Mouse (Mus musculus): ENCODE measurements around the gene Chchd4. TPM values are rescaled to one million over a fixed set of nuclear protein-coding genes. Genes with fewer than 3 reads are reported as not detected.

The Chchd4 gene
- polyA plus RNA-seq (2016; fragmentation: Nextera tagmentation; extraction: Ambion mirVana), result 29.4 and 29.6 TPM in 2 replicates

DNA sequence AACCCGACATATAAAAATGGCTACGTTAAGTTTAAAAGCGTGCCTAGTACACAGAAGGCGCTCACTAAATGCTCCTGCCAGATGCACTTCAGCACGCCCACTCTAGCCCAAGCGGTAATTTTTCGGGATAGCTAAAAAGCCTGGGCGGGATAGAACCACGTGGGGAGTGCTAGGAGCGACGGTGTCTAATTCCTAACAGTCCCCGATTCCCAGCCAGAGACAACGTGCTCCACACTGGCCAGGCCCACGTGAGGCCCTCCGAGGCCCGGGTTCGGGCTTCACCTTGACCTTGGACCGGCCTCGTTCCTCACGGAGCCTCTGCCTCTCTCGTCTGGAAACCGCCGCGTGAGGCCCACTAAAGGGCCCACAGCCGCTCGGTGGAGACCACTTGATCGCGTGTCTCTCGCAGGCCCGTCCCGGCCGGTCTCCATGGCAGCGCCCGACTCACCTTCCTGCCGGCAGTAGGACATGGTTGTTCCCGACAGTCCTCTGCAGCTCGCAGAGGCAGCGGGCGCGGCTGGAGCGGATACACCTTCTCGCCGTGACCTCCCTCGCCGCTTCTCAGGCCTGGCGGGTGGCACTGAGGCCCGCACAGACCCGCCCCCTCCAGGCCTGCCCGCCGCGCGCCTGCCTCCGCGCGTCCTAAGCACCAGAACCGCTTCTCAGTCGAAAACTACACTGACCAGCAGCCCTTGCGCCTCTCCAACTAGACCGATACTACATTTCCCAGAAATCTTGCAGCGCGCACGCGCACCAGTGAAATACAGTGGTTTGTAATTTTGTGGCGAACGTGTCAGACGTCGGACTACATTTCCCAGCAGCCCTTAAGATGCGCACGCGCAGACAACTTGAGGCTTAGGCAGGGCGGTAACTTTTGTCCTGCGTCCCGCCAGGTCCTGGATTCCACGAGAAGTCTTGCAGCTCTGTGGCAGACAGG lies at the start of gene Chchd4, which contains the start of gene Tmem43:
Gene Chchd4 (minus strand): TSS at position 679 of the 937 bp plus-strand sequence.
Gene Tmem43 (plus strand): TSS at position 836 of the 937 bp plus-strand sequence.
- Histone ChIP-seq H3K27me3 (replicated peaks) (no peaks in the 10 kb centered on the region), H3K4me3 (peak within 1 kb of the TSS; percentile 83), H3K4me1 (replicated peaks) (peaks cover 20% of the 10 kb centered on the region), H3K36me3 (peaks cover 20% of the 10 kb centered on the region), H3K4me2 (peak within 1 kb of the TSS; percentile 80), H3K27ac (ENCODE audit: poor library complexity, severe bottlenecking) (peak within 1 kb of the TSS; percentile 88), H3K9me3 (replicated peaks) (no peaks in the 10 kb centered on the region), H3K9ac (peak within 1 kb of the TSS; percentile 86)
- ATAC-seq (ENCODE audit: insufficient number of reproducible peaks, low FRiP score), result peak; percentile 97
- WGBS, result under 1% methylated on average over 73 of the region's 74 CpGs

DNA sequence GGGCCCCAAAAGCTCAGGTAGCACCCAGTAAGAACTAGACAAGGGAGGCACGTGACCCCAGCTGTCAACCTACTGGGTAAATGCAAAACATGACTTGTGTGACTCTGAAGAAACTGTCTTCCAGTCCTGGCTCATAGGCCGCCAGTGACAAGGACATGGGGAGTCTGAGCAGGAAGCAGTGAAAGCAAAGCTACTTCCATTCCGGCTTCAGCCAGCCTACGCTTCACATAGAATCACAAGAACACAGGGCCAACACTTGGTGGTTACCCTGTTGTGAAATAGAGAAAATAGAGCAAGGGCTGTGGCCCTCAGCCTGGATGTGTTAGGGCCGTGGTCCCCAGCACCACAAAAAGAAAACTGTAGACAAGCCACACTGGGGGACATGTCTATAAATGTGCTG lies 49.5 kb upstream of the Chchd4 start:
- no peaks in the 10 kb centered on the region for H3K27me3 ChIP-seq (replicated peaks)
- ATAC-seq (ENCODE audit: insufficient number of reproducible peaks, low FRiP score), result no peak
- peaks cover 71% of the 10 kb centered on the region for H3K36me3 ChIP-seq
- H3K9ac ChIP-seq, result no peak overlapping the region
- WGBS, result 92% methylated on average over 5 of the region's 5 CpGs
- no peak overlapping the region for H3K27ac ChIP-seq (ENCODE audit: poor library complexity, severe bottlenecking)
- H3K9me3 ChIP-seq (replicated peaks), result no peaks in the 10 kb centered on the region
- no peak overlapping the region for H3K4me2 ChIP-seq
- H3K4me1 ChIP-seq (replicated peaks), result peaks cover 14% of the 10 kb centered on the region
- no peak overlapping the region for H3K4me3 ChIP-seq

DNA sequence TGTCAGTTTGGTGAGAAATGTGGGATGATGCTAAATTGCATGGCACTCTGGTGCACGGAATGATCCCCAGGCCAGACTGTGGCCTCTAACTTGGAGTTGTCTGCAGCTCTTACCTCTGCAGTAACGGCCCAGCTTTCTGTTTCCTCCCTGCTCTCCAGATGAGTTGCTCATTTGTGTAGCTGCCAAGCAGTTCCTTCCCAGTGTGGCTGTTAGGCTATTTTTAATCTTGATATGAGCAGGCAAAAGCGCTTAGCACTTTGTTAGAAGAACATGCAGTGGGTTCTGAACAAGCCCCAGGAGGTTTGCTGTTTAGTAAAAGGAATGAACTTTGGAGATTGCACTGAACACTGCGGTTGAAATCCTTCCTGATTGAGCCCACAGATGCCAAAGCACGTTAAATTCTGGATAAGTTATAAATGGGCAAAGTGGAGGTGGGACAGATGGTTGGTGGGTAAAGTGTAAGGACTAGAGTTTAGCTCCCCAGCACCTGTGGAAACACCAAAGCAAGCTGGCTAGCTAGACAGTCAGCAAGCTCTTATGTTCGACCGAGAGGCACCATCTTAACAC lies 45.2 kb upstream of the Chchd4 start:
- Histone ChIP-seq H3K4me2 (no peak overlapping the region), H3K9ac (peak overlapping the region; percentile 17; the same call in 1 of the 2 replicates), H3K36me3 (peaks cover 58% of the 10 kb centered on the region), H3K27me3 (replicated peaks) (no peaks in the 10 kb centered on the region), H3K4me1 (replicated peaks) (peaks cover 29% of the 10 kb centered on the region), H3K27ac (ENCODE audit: poor library complexity, severe bottlenecking) (peak overlapping the region; percentile 40), H3K9me3 (replicated peaks) (no peaks in the 10 kb centered on the region), H3K4me3 (no peak overlapping the region)
- 77% methylated on average over 7 of the region's 7 CpGs for WGBS
- no peak for ATAC-seq (ENCODE audit: insufficient number of reproducible peaks, low FRiP score)

DNA sequence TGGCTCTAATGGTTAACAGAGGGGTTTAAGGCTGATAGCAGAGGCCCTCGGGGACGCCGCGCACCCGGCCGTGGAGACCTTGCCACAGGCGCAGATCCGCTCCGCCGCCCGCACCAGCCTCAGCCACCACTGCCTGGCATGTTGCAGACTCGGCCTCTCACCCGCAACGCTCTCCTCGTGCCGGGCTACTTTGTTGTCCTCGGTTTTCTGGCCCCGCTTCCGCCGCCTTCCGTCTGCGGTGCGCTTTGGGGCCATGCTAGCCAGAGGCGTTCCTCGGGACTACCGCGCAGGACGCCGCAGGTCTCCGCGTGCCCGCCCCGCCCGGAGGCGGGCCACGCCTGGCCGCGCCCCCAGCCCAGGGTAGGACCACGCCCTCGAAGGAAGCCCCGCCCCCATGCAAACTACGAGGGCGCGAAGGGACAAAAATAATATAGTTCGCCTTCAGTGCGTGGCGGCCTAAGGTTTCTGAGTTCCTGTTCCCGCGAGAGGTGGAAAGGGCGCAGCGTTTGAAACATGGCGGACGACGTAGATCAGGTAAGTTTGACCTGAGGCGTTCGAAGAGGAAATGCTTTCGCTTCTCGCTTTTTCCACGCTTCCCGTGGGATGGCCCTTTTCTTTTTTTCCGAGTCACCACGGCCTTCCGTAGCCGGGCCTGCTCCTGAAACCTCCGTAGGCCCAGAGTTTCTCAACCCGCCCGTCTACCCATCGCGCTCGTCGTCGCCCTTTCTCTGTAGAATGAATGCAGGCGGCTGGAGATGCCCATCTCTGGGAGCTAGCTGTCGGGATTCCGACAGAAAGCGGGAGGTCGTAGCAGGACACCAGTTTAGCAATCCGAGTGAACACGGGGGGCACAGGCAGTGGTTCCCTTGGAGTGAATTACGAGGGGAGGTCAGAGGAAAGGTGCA lies 42.5 kb upstream of the Chchd4 start, which contains the start of the genes Xpc and Lsm3:
Gene Xpc (minus strand): TSS at position 344 of the 905 bp plus-strand sequence.
Gene Lsm3 (plus strand): TSS at position 384 of the 905 bp plus-strand sequence.
- no peaks in the 10 kb centered on the region for H3K9me3 ChIP-seq (replicated peaks)
- peak within 1 kb of the TSS; percentile 89 for H3K4me3 ChIP-seq
- peak within 1 kb of the TSS; percentile 90 for H3K9ac ChIP-seq
- peak; percentile 99 for ATAC-seq (ENCODE audit: insufficient number of reproducible peaks, low FRiP score)
- no peaks in the 10 kb centered on the region for H3K27me3 ChIP-seq (replicated peaks)
- peaks cover 29% of the 10 kb centered on the region for H3K4me1 ChIP-seq (replicated peaks)
- whole genome bisulfite sequencing, result under 1% methylated on average over 80 of the region's 80 CpGs
- H3K4me2 ChIP-seq, result peak within 1 kb of the TSS; percentile 94
- H3K36me3 ChIP-seq, result peaks cover 32% of the 10 kb centered on the region
- peak within 1 kb of the TSS; percentile 60 for H3K27ac ChIP-seq (ENCODE audit: poor library complexity, severe bottlenecking)

DNA sequence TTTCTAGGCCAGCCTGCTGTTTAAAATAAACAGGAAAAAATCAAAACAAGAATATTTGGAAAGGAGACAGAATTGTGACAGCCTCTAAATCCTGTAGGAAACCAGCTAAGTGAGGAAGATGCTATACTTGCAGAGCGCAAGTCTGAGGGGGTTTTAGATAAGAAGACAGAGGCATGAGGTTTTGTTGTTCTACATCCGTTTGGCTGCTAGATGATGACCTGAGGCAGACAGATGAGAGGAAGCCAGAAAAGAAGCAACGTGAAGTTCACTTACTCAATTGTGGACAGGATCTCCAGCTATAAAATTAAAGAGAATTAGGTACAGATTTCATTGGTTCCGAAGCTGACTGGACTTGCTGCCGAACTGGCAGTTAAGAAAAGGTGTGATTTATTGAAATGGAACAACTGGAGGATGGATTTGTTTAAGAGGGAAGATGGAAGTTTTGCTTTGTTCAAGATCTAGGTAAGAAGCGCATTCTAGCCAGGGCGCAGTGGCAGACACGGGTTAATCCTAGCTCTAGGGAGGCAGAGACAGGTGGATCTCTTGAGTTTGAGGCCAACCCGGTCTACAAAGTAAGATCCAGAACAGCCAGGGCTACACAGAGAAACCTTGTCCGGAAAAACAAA lies 41.5 kb upstream of the Chchd4 start:
- peak overlapping the region; percentile 82 for H3K9ac ChIP-seq
- H3K4me3 ChIP-seq, result peak overlapping the region; percentile 89
- H3K4me2 ChIP-seq, result peak overlapping the region; percentile 82
- no peak overlapping the region for H3K27ac ChIP-seq (ENCODE audit: poor library complexity, severe bottlenecking)
- WGBS, result 28% methylated on average over 10 of the region's 10 CpGs
- no peaks in the 10 kb centered on the region for H3K27me3 ChIP-seq (replicated peaks)
- no peaks in the 10 kb centered on the region for H3K9me3 ChIP-seq (replicated peaks)
- H3K36me3 ChIP-seq, result peaks cover 22% of the 10 kb centered on the region
- H3K4me1 ChIP-seq (replicated peaks), result peaks cover 29% of the 10 kb centered on the region
- no peak for ATAC-seq (ENCODE audit: insufficient number of reproducible peaks, low FRiP score)

DNA sequence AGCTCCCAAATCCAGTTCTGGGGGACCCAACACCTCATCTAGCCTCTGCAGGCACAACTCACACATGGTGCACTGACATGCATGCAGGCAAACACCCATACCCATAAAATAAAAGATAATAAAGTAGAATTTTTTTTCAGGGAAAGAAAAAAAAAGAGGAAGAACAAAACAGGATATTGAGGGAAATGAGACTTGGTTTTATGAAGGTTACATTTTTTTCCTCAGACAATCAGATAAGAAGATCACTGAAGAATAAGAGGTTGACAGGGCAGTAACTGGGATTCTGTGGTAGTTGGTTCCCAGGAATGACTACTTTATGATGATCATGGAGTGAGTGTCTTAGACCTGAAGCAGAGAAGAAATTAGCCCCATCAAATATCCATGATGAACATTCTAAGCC lies 40.8 kb upstream of the Chchd4 start:
- Histone ChIP-seq H3K4me2 (no peak overlapping the region), H3K4me1 (replicated peaks) (peaks cover 29% of the 10 kb centered on the region), H3K27ac (ENCODE audit: poor library complexity, severe bottlenecking) (no peak overlapping the region), H3K9ac (no peak overlapping the region), H3K4me3 (no peak overlapping the region), H3K27me3 (replicated peaks) (no peaks in the 10 kb centered on the region), H3K36me3 (peaks cover 15% of the 10 kb centered on the region; the same call in 1 of the 2 replicates), H3K9me3 (replicated peaks) (no peaks in the 10 kb centered on the region)
- ATAC-seq (ENCODE audit: insufficient number of reproducible peaks, low FRiP score), result no peak

DNA sequence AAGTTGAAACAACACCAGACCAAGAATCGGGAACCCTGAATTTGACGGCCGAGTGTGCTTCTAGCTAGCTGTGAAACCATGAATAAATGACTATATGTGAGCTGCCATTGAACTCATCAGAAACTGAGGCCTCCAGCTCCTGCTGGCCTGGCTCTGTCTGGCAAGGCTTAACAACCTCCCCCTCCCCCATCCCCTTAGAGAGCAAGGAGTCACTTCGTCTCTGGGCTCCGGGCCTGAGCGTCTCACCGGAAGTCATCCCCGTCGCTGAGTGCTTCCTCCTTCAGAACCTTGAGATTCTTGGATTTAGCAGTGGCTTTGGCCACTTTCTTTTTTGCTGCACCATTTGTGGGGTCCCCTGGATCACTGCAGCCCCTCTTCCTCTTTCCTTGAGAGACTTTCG lies 36.9 kb upstream of the Chchd4 start:
- H3K36me3 ChIP-seq, result peaks cover 31% of the 10 kb centered on the region

DNA sequence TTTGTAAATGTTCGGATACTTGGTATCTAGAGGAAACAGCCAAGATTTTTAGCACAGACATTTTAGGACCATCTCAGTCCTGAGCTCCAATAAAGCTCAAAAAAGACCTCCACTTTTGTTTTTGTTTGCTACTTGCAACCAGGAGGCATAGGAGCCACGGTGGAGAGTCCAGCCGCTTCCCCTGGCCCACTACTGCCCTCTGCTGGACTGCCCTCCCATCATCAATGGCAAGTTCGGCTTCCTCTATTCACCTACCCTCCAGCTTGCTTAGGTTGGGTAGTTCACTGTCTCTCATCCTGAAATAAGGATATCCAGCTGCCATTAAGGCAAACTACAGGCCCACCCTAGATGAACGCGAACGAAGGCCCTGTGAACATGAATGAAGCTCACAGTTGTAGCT lies 36.0 kb upstream of the Chchd4 start:
- no peak overlapping the region for H3K4me2 ChIP-seq
- H3K27me3 ChIP-seq (replicated peaks), result no peaks in the 10 kb centered on the region
- no peaks in the 10 kb centered on the region for H3K9me3 ChIP-seq (replicated peaks)
- no peak overlapping the region for H3K9ac ChIP-seq
- H3K4me1 ChIP-seq (replicated peaks), result no peaks in the 10 kb centered on the region
- no peak overlapping the region for H3K4me3 ChIP-seq
- no peak overlapping the region for H3K27ac ChIP-seq (ENCODE audit: poor library complexity, severe bottlenecking)
- 33% methylated on average over 7 of the region's 7 CpGs for WGBS
- ATAC-seq (ENCODE audit: insufficient number of reproducible peaks, low FRiP score), result no peak
- peaks cover 40% of the 10 kb centered on the region for H3K36me3 ChIP-seq

More for the DNA sequence above, 36.9 kb upstream of the Chchd4 start:
- Histone ChIP-seq H3K27me3 (replicated peaks) (no peaks in the 10 kb centered on the region), H3K27ac (ENCODE audit: poor library complexity, severe bottlenecking) (no peak overlapping the region), H3K9ac (no peak overlapping the region), H3K4me3 (no peak overlapping the region), H3K4me2 (no peak overlapping the region), H3K4me1 (replicated peaks) (peaks cover 5% of the 10 kb centered on the region), H3K9me3 (replicated peaks) (no peaks in the 10 kb centered on the region)
- WGBS, result 73% methylated on average over 10 of the region's 10 CpGs
- no peak for ATAC-seq (ENCODE audit: insufficient number of reproducible peaks, low FRiP score)

DNA sequence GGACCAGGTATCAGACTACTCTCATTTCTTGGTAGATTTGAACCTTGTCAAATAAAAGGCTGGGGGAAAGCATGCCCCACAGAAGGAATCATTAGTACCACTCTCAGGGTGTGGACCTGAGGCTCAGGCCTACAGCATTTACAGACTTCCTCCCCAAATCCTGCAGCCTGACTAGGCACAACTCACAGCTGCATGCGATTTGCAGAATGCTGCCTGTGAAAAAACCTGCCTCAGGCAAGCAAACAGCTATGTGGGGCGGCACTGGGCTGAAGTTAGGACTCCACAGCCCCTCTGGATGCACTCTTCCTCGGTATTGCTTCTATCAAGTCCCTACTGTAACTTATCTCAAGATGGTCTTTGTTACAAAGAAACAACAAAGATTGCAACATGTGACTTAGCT lies 34.7 kb upstream of the Chchd4 start:
- H3K4me1 ChIP-seq (replicated peaks), result no peaks in the 10 kb centered on the region
- no peaks in the 10 kb centered on the region for H3K27me3 ChIP-seq (replicated peaks)
- no peak overlapping the region for H3K9ac ChIP-seq
- no peak overlapping the region for H3K27ac ChIP-seq (ENCODE audit: poor library complexity, severe bottlenecking)
- 0 out of 2 replicates have a peak, but pooled peaks cover 3% of the 10 kb centered on the region for H3K9me3 ChIP-seq (replicated peaks)
- peaks cover 53% of the 10 kb centered on the region for H3K36me3 ChIP-seq
- H3K4me2 ChIP-seq, result no peak overlapping the region
- H3K4me3 ChIP-seq, result no peak overlapping the region
- ATAC-seq (ENCODE audit: insufficient number of reproducible peaks, low FRiP score), result no peak
- 87% methylated on average over 3 of the region's 3 CpGs for WGBS

DNA sequence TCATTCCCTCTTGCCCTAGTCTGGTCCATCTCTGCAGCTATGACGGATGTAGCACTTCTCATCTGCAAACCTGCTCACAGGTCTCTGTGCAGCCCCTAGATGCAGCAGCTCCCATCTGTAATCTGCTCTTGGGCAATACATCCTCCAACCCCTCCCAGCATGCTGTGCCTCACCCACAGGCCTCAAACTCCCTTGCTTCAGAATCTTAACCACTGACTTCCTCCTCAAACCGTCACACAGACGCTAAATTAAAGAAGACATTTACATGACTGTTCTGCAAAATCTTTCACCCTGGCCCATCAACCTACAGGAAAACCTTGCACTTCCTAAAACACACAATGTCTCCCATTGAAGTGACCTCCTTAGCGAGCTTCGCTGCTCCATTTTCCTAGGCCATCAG lies 32.7 kb upstream of the Chchd4 start:
- Histone ChIP-seq H3K4me1 (replicated peaks) (no peaks in the 10 kb centered on the region), H3K27me3 (replicated peaks) (no peaks in the 10 kb centered on the region), H3K27ac (ENCODE audit: poor library complexity, severe bottlenecking) (no peak overlapping the region), H3K4me3 (no peak overlapping the region), H3K9ac (no peak overlapping the region), H3K36me3 (peaks cover 69% of the 10 kb centered on the region), H3K4me2 (no peak overlapping the region), H3K9me3 (replicated peaks) (0 out of 2 replicates have a peak, but pooled peaks cover 3% of the 10 kb centered on the region)
- 86% methylated on average over 5 of the region's 5 CpGs for WGBS
- no peak for ATAC-seq (ENCODE audit: insufficient number of reproducible peaks, low FRiP score)
